ENCODE assay signal across 22 mouse cellular contexts in genomic region chr11:105234501-105234900, GRCm38 (mm10). TPM values are rescaled to one million over a fixed set of nuclear protein-coding genes. Genes with fewer than 3 reads are reported as not detected.
A peak's percentile ranks its signal among the peaks of the same experiment; 100 is the strongest.
DNase-seq lines count a peak whose midpoint lies in the region; ATAC-seq lines count a peak whose summit lies in the region.
"Had no signal": no experiment of that assay in that cellular context is flagged by ENCODE, and none has a peak within 500 bp of the region (broad histone marks: within the 10 kb centered on the region; RNA-seq: fewer than 3 reads in every experiment).

No protein-coding gene starts in this region.

- H3K4me1 ChIP-seq in kidney, embryonic 15.5 days, result no peaks in the 10 kb centered on the region
- H3K4me1 ChIP-seq: forebrain, embryonic 10.5 days; forebrain, embryonic 13.5 days; hindbrain, embryonic 12.5 days; hindbrain, embryonic 15.5 days had no signal

- no peak overlapping the region for H3K9ac ChIP-seq in kidney, embryonic 15.5 days
- H3K9ac ChIP-seq: forebrain, embryonic 13.5 days; hindbrain, embryonic 12.5 days; hindbrain, embryonic 15.5 days had no signal

- peak; percentile 8 for DNase-seq in kidney, adult 18-20 months
- DNase-seq in kidney, postnatal 10 days, result no peak
- DNase-seq in kidney, adult 9 months, result peak; percentile 30
- peak; percentile 29 for DNase-seq in kidney, postnatal 14 days
- peak; percentile 15 to 61 for DNase-seq in kidney, postnatal 25 days
- DNase-seq in layer of hippocampus, adult 11-12 months (ENCODE audit: low spot score), result no peak
- DNase-seq: adrenal gland, adult 8-10 months; adrenal gland, postnatal 36 days; cerebellum, adult 18-20 months; cerebellum, adult 9-10 months; cerebellum, postnatal 14 days; gastrocnemius, adult 2 months; gastrocnemius, postnatal 14 days; heart, adult 11 months had no signal

- H3K27ac ChIP-seq in kidney, embryonic 15.5 days, result no peak overlapping the region
- H3K27ac ChIP-seq: forebrain, embryonic 10.5 days; forebrain, embryonic 13.5 days; gastrocnemius, adult 2 months; hindbrain, embryonic 12.5 days; hindbrain, embryonic 15.5 days had no signal

- no peaks in the 10 kb centered on the region for H3K27me3 ChIP-seq in kidney, embryonic 15.5 days
- H3K27me3 ChIP-seq: forebrain, embryonic 13.5 days; hindbrain, embryonic 12.5 days; hindbrain, embryonic 15.5 days had no signal

- peaks cover 29% of the 10 kb centered on the region for H3K36me3 ChIP-seq in kidney, embryonic 15.5 days
- H3K36me3 ChIP-seq: hindbrain, embryonic 15.5 days had no signal

- ATAC-seq in kidney, embryonic 15.5 days (replicated peaks; ENCODE audit: low FRiP score), result no peak
- ATAC-seq: CD4-positive, CD25-positive, alpha-beta regulatory T cell, adult 4 months; forebrain, embryonic 13.5 days; forebrain, embryonic 16.5 days had no signal

- no peak overlapping the region for H3K4me3 ChIP-seq in kidney, embryonic 15.5 days (replicated peaks)
- H3K4me3 ChIP-seq: forebrain, embryonic 10.5 days; forebrain, embryonic 13.5 days; gastrocnemius, adult 2 months; hindbrain, embryonic 12.5 days; hindbrain, embryonic 15.5 days had no signal

- H3K4me2 ChIP-seq in kidney, embryonic 15.5 days, result no peak overlapping the region
- H3K4me2 ChIP-seq: forebrain, embryonic 13.5 days; heart, embryonic 11.5 days; hindbrain, embryonic 12.5 days; hindbrain, embryonic 15.5 days had no signal

- 86% methylated on average over 2 of the region's 2 CpGs for WGBS in kidney, embryonic 15.5 days

- H3K9me3 ChIP-seq in kidney, embryonic 15.5 days (replicated peaks), result no peaks in the 10 kb centered on the region
- H3K9me3 ChIP-seq: forebrain, embryonic 10.5 days; forebrain, embryonic 13.5 days; hindbrain, embryonic 12.5 days; hindbrain, embryonic 15.5 days had no signal

RNA-seq across cellular contexts. Expression of gene Tlk2, which starts 55.9 kb away (rescaled TPM):
- polyA plus RNA-seq in kidney, embryonic 15.5 days (2015; fragmentation: Nextera tagmentation; extraction: Ambion mirVana), result 18.1 and 21.1 TPM in 2 replicates

RNA-seq across cellular contexts. Expression of gene Mrc2, which starts 57.9 kb away (rescaled TPM):
- polyA plus RNA-seq in kidney, embryonic 15.5 days (2015; fragmentation: Nextera tagmentation; extraction: Ambion mirVana), result 19.1 and 21.3 TPM in 2 replicates
- polyA plus RNA-seq: CD4-positive, CD25-positive, alpha-beta regulatory T cell, adult 4 months had no signal

Comparison
In these comparisons a context has a peak if more than half of its experiments do, and no peak if none do; other contexts are left out.
1. DNase-seq: peak in kidney, adult 18-20 months (single experiment), kidney, adult 9 months (single experiment), kidney, postnatal 14 days (single experiment) and kidney, postnatal 25 days (2 of 2); none in kidney, postnatal 10 days (single experiment) and layer of hippocampus, adult 11-12 months (single experiment).